Mouse (Mus musculus) embryo, embryonic 9.5 days (tissue): ENCODE measurements around the gene Efna3.

Experiments
- DNase-seq: peaks from one replicate; pipeline ENCODE4 v3.0.0-alpha.2; 2017; ENCODE audit errors: extremely low spot score

Gene Efna3

GRCm38 (mm10) chr3:89315930-89316831 lies 6.6 kb downstream of the Efna3 start:
- DNase-seq: peak; percentile 25

DNA sequence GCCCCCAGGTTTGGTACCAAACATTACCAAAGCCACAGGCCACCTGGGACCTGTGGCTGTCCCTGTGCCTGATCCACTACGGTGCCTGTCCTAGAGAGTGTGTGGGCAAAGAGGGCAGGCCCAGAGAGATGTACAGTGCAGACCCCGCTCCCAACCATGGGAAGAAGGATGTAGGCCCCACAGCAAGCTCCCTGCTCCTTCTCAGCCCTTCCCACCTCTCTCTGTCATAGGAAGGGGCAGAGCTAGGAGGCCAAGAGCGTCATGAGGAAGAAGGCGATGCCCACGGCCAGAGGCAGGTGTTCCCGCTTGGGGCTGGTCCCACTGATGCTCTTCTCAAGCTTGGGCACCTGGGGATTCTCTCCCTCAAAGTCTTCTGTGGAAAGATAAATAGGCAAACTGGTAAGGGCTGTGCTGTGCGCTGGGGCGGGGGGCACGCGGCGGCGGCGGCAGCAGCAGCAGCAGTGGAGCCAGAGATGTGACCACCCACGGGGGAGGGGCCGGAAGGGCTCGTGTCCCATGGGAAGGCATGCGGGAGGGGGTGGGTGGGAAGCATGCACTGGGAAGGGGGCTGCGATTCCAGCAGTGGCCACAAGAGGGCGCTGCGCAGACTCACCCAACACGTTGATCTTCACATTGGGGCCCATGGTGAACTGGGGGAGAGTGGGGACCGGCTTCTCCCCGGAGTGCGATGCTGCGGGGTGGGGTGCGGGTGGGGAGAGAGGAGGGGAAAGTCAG lies 7.4 kb downstream of the Efna3 start:
- DNase-seq: peak; percentile 91

- DNase-seq: peak; percentile 17
These were observed 8.0 kb downstream of the Efna3 start for GRCm38 (mm10) chr3:89314791-89315190.

GRCm38 (mm10) chr3:89314340-89314739 lies 8.4 kb downstream of the Efna3 start:
- DNase-seq: no peak

- peak; percentile 83 for DNase-seq
These were observed 14.7 kb downstream of the Efna3 start for GRCm38 (mm10) chr3:89308089-89308488.

DNA sequence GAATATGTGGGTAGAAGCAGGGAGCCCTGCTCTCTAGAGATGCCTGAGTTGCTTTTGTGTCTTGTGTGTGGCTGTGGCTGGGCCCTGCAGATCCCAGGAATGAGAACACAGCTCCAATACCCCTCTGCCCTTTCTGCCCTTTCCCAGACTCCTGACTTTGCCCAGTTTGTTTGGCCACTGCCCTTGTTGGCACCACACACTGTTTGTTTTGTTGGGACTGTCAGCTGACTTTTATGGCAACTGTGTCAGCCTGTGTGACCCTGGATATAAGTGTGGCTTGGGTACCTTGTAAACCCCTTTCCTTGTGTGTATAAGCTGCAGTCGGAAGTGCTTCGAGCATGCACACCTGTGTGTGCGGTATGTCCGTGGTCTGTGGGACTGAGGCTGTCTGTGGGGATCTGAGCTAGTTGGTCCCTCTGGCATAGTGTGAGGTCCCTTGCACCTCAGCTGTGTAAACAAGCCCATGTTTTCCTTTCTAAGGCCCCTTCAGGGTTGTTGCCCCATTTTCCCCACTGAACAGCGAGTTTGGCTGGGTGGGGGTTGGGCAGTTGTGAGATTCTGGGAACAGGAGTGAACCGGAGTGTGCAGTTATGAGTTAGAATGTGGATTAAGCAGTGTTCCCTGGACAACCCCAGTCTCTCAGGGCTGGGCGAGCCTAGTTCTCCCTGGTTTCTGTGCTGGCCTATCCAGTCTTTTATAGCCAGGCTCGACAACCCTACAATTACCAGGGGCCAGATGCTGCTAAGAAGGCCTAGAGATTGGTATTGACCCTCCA lies 17.0 kb downstream of the Efna3 start:
- no peak for DNase-seq

- no peak for DNase-seq
These were observed 17.7 kb downstream of the Efna3 start for GRCm38 (mm10) chr3:89305105-89305504.

DNA sequence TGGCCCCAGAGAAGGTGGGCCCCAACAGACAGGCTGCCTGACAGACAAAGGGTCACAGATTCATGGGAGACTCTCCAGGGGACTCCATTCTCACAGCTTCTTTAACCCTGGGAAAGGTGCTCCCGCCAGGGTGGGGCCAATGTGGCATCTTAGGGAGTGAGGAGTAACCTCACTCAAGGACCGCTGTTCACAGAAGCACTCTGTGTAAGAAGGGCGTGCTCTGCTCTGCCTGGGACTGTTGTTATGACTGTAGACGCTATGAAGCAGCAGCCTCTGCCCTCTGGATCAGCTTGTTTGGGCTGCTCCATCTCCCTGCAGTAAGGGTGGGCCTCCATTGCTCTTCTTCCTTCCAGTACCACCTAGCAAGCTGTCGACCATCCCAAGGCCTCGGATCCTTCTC lies 18.3 kb downstream of the Efna3 start:
- no peak for DNase-seq

DNA sequence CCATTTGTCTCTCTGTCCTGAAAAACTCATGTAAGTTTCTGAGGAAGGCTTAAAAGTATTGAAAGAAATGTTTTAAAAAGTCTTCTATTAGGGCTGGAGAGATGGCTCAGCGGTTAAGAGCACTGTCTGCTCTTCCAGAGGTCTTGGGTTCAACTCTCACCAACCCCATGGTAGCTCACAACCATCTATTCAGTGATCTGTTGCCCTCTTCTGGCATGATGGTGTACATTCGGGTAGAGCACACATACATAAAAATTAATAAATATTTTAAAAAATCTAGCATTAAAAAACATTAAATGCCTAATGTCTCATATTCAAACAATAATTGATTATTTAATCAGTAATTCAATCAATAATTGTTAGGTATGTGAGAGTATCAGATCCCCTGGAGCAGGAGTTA lies 22.3 kb downstream of the Efna3 start:
- DNase-seq: no peak

DNA sequence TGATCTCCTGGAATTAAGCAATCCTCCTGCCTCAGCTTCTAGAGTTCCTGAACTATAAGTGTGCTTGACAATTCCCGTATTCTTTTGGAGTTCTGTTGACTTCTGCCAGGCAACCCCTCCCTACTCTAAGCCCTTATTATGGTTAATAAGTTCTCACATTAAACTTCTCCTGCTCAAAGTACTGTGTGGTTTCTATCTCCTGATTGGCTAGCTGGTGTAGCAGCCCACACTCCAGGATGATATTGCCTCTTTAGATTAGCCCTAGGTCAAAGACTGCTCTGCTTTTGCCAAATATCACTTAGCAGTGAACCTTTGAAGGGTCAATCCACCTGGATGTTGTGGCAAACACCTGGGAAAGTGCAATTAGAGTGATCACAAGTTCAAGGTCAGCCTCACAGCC lies 22.7 kb downstream of the Efna3 start:
- DNase-seq: no peak

DNA sequence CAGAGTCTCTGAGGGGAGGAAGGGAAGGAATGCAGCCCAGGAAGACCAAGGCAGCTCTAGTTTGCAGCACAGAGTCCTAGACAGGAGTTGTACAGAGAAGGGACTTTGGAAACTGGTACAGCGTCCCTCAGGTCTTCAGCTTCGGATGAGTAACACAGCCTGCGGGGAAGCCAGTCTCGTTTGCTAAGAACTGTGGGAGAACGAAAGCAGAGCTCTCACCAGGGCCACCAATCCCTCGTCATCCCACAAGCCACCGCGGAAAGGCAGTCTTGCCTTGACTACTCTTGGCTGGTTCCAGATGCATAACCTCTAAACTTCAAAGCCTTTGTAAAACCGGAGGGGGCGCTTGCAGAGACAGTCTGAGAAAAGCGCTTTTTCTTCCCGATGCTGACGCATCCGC lies 23.3 kb downstream of the Efna3 start:
- peak; percentile 52 for DNase-seq

GRCm38 (mm10) chr3:89298908-89299307 lies 23.9 kb downstream of the Efna3 start:
- DNase-seq: no peak

GRCm38 (mm10) chr3:89296761-89297396 lies 25.9 kb downstream of the Efna3 start:
- no peak for DNase-seq

DNA sequence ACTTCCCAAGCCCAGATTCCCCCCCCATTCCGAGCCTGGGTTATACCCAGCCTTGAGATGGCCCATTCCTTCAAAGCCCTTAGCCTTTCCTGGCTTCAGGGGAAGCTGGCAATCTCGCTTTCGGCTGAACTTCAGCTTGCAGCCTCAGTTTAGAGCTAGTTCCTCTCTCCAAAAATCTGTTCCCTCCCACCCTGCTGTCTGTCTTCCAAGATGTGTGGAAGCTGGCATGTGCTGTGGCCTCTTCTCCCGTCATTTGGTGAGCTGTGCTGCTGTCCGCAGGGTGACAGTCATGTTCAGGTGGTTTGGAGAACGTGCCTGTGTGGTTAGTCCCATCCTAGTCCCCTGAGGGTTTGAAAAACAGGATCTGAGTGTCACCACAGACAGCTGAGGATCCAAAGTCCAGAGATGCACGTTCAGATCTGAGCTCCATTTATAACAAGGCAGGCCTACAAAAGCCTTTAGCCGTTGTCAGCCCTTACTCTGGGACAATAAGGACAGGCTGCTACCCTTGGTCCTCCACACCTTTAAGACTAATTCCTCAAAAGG lies 27.0 kb downstream of the Efna3 start:
- no peak for DNase-seq

- DNase-seq: no peak
These were observed 28.6 kb downstream of the Efna3 start for GRCm38 (mm10) chr3:89294195-89294594.

GRCm38 (mm10) chr3:89293247-89293918 lies 29.4 kb downstream of the Efna3 start:
- DNase-seq: no peak

GRCm38 (mm10) chr3:89292303-89292702 lies 30.5 kb downstream of the Efna3 start:
- DNase-seq: no peak

DNA sequence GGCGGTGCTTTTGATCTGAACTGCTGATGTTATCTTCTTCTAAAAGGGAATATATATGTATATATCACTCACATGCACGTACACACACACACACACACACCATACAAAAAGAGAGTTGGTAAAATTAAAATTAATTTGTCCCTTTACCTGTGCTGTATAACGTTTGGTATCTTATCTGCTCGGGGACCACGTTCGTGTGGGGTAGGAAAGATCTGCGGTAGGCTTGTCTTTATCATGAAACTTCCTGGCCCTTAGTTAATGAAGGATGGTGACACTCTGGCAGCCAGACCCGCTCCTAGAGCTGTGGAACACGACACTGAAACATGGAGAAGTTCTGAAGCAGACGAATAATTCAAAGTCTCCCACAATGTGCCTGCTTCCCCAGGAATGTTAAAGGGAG lies 30.9 kb downstream of the Efna3 start:
- DNase-seq: no peak

GRCm38 (mm10) chr3:89288503-89288928 lies 34.2 kb downstream of the Efna3 start:
- DNase-seq: no peak

DNA sequence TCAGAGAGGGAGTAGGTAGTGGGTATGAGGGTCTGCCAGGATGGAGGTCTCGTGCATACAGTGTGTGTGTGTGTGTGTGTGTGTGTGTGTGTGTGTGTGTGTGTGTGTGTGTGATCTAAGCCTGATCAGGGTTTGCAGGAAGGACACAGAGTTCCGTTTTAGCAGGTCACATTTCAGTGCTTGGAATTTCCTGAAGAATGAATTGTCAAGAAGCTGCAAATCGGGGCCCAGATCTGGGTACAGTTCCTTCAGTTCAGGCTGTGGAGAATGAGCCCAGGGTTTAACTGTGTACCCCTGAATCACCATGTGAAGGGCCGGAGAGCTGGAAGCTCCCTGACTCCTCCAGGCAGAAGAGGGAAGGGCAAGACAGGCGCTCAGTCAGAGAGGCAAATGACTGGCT lies 35.5 kb downstream of the Efna3 start:
- no peak for DNase-seq

- no peak for DNase-seq
These were observed 37.2 kb downstream of the Efna3 start for GRCm38 (mm10) chr3:89285526-89285925.
